Mouse (Mus musculus) spleen, adult 12 weeks (tissue): Measurements from ENCODE around the gene Tnxb.
A peak's percentile ranks its signal among the peaks of the same experiment; 100 is the strongest.

Experiments
- DNase-seq: peaks from one replicate; pipeline ENCODE4 v3.0.0; 2022; ENCODE audit warnings: low spot score

Tnxb gene

GRCm38 (mm10) chr17:34670235-34670634 is at the start of gene Tnxb:
TSS of gene Tnxb (plus strand) at chr17:34670535.
- no peak for DNase-seq

GRCm38 (mm10) chr17:34621006-34621405 is 49.3 kb upstream of the Tnxb start:
- DNase-seq: no peak

DNA sequence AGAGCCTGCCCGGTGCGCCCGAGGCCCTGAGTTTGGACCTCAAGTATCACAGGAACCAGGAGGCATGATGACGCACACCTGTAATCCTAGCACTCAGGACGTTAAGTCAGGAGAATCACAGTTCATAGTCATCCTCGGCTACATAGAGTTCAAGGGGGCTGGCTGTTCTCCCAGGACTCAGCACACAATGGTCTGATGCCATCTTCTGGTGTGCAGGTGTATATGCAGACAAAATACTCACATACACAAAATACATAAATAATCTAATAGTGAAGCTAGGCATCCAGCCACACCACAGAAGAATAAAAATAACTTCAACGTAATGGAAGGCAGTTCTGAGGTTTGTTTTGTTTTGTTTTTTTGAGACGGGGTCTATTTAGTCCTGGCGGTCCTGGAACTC is 47.2 kb upstream of the Tnxb start:
- no peak for DNase-seq

DNA sequence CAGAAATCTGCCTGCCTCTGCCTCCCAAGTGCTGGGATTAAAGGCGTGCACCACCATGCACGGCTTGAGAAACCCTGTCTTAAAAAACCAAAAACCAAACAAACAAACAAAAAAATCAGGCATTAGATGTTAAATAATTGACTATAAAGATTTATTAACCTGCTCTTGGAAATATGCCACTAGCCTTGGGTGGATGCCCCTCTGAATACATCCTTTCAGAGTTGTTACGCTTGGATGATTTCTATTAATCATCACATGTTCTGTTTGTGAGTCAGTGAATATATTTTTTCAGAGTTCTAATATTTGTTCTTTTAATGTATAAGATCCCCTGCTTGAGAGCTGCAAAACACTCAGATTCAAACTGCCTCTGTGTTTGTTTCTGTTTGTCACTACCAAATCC is 45.4 kb upstream of the Tnxb start:
- no peak for DNase-seq

DNA sequence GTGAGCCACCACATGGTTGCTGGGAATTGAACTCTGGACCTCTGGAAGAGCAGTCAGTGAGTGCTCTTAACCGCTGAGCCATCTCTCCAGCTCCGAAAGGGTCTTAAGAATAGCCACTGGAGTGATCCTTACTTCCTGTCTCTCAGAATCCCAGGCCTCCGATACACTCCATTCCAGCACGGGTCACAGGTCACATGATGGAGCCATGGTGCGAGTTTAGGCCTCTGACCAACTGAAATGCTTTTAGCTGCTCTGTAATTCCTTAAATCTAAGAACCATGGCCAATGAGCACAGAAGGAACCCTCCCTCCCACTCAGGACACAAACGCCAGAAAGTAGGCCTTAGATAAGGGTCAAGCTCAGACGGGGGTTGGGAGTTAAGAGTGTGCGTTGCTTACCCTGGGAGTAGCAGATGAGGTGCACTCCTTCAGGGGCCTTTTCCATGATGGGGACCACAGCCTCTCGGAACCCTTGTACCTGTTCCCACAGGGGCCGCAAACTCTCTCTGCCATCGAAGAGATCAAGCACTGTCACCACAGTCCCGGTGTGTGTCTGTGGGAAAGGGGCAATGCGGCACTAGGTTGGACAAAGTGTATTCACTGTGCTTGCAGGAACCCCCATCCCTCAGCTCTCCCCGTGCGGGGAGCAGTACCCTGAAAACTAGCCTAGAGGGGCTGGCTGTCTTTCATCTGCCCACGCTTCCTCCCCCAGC is 44.1 kb upstream of the Tnxb start:
- DNase-seq: no peak

- peak; percentile 25 for DNase-seq
Observed at GRCm38 (mm10) chr17:34626773-34627092, 43.6 kb upstream of the Tnxb start.

GRCm38 (mm10) chr17:34627093-34627942 is 43.0 kb upstream of the Tnxb start:
- peak; percentile 43 for DNase-seq

DNA sequence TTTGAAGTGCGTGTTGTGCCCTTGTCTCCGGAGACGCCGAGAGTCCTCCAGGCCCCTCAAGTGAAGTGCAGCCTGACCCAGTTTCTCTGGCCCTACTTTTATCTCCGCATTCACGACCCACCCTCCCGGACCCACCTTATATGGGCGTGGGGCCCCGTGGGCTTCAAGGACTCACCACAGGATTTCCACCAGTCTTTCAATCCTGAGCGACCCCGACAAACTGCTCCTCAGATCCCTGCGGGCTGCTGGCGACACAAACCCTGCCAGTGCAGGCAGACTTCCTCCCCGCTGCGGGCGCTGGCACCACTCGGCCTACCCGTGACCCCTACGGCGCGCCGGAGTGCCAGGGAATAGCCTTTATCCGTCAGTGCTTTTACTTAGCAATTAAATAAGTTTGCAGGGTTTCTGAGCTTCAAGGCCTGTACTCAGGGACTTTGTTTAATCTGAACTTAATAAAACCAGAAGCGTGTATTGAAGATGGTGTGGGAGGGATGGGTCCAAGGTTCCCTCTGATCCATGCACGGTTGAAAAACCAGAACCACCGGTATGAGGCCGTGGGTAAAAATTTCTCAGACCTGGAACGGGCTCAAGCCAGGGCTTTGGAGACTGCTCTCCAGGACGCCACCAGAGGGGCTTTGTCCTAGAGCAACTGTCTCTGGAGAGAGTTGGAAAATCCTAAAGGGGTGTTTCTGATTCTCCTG is 42.2 kb upstream of the Tnxb start, which contains the start of gene Ppt2:
Ppt2 (minus strand) TSS at position 568 of the 701 bp plus-strand sequence.
- no peak for DNase-seq

GRCm38 (mm10) chr17:34628644-34628967 is 41.7 kb upstream of the Tnxb start:
- DNase-seq: no peak

- no peak for DNase-seq
Observed at GRCm38 (mm10) chr17:34629221-34629751, 41.0 kb upstream of the Tnxb start, which contains the start of gene Prrt1. TSS of gene Prrt1 (plus strand) at chr17:34629533.

DNA sequence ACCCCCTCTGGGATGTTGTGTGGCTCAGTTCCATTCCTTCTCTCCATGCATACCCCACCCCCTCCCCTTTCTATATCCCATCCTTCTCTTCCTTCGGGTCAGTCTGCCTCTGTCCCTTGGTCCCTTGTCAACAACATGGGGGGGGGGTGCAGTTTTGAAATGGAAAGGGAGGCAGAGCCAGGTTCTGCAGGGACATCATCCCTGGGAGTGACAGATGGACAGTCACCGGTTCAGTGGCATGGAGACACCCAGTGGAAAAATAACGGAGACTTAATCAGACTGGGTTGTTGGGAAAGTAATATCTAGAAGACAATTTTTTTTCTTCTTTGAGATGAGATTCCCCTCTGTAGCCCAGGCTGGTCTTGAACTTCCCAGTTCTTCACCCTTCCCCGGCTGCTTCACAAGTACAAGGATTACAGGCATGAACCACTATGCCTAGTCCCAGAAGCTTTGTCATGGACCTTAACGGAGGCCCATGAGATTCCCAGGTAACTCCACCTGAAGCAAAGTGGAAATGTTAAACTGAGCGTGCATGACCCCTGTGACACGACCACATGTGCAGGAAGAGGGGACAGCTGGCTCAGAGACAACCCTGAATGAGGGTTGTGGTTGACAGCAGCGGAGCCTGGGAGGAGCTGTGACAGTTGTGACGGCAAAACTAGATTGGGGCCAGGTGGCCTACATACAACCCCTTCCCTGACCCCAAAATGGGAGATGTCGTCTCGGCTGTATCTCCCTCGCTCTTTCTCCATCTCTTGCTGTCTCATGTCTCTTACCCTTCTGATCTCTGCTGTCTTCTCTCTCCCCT is 40.3 kb upstream of the Tnxb start:
- DNase-seq: no peak

DNA sequence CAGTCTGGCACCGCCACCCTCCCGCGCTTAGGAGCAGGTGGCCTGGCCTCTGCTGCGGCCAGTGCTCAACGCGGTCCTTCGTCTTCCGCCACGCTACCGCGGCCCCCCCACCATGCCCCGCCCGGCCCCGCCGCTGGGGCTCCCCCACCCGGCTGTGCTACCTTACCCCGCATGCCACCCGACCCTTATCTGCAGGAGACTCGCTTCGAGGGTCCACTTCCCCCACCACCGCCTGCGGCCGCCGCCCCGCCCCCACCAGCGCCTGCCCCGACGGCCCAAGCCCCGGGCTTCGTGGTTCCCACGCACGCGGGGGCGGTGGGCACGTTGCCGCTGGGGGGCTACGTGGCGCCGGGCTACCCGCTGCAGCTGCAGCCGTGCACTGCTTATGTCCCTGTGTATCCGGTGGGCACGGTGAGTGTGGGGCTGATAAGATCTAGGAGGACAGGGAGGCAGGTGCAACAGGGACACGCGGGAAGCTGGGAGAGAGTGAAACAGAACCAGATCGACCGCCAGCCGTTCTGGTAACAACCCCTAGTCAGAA is 39.5 kb upstream of the Tnxb start:
- no peak for DNase-seq

DNA sequence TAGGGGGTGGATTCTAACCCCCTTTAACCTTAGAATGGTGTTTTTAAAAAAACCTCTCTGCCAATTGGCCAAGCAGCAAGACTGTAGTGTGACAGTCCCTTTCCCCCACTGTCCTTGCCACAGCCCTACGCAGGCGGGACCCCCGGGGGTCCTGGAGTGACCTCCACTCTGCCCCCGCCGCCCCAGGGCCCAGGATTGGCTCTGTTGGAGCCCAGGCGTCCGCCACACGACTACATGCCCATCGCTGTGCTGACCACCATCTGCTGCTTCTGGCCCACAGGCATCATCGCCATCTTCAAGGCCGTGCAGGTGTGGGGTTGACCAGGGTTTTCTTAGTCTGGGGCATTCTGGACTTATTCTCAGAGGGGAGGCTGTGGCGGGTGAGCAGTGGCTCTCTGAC is 38.7 kb upstream of the Tnxb start:
- no peak for DNase-seq

DNA sequence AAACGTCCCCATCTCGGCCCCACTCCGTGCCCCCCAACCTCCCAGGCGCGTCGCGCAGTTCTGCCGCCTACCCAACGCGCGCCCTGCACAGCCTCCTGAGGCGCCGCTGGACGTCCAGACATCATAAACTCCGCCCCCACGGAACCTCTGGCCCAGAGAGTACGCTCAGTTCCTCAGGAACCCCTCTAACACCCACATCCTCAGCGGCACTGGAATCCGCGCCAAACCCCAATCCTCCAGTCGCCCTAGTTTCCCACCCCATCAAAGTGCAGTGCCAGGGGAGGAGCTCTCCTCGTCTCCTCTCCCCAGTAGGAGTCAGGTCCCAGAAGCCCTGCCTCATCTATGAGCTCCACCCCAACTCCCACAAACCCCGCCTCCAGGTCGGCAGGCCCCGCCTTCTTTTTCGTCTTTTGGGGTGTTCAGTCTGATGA is 38.1 kb upstream of the Tnxb start:
- DNase-seq: peak; percentile 42

GRCm38 (mm10) chr17:34635671-34636070 is 34.7 kb upstream of the Tnxb start:
- no peak for DNase-seq

GRCm38 (mm10) chr17:34637459-34637858 is 32.9 kb upstream of the Tnxb start:
- DNase-seq: no peak

- no peak for DNase-seq
Observed at GRCm38 (mm10) chr17:34639461-34640255, 30.7 kb upstream of the Tnxb start.

DNA sequence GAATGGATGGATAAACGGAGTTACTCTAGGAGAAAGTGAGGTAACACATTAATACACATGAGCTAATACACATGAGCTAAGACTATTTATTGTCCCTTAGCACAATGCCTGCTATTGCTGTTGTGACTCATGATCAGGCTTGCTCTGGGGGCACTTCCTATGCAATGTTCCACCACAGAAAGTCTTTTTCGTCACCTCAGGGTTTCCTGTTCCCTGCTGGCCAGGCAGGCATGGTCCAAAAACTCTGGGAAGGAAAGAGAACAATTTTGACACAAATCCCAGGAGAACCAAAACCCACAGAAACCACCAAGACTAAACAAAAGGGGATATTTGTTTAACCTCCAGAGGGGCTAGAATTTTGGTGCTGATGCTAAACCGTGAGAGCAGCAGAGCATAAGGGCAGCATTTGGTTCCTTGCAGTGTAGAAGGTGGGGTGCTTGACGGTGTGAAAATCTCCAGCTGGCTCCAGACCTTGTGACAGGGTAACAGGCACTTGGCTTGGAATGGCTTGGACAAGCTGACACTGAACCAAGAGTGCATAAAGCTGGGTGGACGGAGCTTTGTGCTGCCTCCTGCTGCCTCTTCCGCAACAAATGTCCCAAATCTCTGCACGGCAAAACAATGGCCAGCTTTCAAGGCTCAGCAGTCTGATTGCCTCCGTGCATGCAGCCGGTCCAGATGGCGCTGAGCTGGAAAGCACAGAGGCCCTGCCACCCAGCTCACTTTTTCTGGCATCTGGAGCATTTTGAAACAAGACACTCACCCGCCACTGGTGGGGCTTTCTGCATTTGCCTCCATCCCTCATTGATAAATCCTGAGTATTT is 29.3 kb upstream of the Tnxb start:
- DNase-seq: no peak

- DNase-seq: no peak
Observed at GRCm38 (mm10) chr17:34641945-34642344, 28.4 kb upstream of the Tnxb start.

GRCm38 (mm10) chr17:34643379-34643778 is 27.0 kb upstream of the Tnxb start:
- DNase-seq: no peak
